Mouse (Mus musculus) kidney, postnatal 14 days (tissue): ENCODE data around the gene Plekha4.

Source experiments
- DNase-seq: peaks from one replicate; pipeline ENCODE4 v3.0.0; 2022; ENCODE audit warnings: mixed read lengths

Gene Plekha4

GRCm38 (mm10) chr7:45573954-45574353 lies 47.8 kb downstream of the Plekha4 start:
- no peak for DNase-seq

- peak; percentile 80 for DNase-seq
These were observed 48.6 kb downstream of the Plekha4 start for GRCm38 (mm10) chr7:45574472-45575379.

- no peak for DNase-seq
These were observed 59.8 kb downstream of the Plekha4 start for GRCm38 (mm10) chr7:45585923-45586322.

DNA sequence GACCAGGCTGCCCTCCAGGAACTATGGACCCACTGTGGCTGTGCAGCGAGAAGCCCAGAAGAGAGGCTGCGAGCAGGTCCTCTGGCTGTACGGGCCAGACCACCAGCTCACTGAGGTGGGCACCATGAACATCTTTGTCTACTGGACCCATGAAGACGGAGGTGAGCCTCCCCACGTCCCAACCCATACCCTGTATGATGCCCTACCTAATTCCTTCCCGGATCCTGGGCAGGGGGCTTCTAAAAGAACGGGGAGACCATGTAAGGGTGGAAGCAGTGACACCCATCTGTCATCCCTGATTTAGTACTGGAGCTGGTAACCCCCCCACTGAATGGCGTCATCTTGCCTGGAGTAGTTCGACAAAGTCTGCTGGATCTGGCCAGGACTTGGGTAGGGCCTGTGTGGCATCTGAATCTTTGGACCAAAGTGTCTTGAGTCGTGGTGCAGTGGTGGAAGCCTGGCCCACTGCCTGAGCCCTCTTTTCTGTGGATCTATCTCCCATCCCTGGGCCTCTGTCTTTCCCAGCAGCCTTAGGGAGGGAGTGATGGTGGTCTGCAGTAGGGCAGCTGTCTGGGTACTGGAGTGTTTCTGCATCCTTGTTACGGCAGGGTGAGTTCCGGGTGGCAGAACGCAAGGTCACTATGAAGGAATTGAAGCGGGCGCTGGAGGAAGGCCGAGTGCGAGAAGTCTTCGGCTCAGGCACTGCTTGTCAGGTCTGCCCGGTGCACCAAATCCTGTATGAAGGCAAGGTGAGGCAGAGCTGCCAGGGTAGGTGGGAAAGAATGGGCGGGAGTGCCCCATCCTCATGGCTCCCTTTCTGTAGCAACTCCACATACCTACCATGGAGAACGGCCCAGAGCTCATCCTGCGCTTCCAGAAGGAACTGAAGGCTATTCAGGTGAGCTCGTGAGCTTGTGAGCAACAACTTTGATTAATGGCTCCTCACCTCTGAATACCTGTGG lies 61.8 kb downstream of the Plekha4 start:
- DNase-seq: no peak

GRCm38 (mm10) chr7:45589173-45589572 lies 63.0 kb downstream of the Plekha4 start:
- DNase-seq: peak; percentile 96

- DNase-seq: no peak
These were observed 63.8 kb downstream of the Plekha4 start for GRCm38 (mm10) chr7:45589898-45590297.

DNA sequence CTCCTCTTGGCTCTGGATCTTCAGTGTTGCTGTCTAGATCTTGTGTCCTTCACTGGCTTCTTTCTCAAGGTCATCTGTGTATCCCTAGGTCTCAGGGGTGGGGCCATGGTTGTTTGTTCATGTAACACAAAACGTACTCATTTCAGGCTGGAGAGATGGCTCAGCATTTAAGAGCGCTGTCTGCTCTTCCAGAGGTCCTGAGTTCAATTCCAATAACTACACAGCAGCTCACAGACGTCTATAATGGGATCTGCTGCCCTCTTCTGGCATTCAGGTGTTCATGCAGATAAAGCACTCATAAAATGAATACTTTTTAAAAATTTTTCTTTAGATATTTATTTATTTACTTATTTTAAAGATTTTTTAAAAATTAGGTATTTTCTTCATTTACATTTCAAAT lies 64.7 kb downstream of the Plekha4 start:
- no peak for DNase-seq

GRCm38 (mm10) chr7:45591880-45592279 lies 65.8 kb downstream of the Plekha4 start:
- DNase-seq: no peak

- DNase-seq: peak; percentile 80
These were observed 67.1 kb downstream of the Plekha4 start for GRCm38 (mm10) chr7:45593118-45593815.

GRCm38 (mm10) chr7:45595176-45595575 lies 69.0 kb downstream of the Plekha4 start:
- DNase-seq: no peak

DNA sequence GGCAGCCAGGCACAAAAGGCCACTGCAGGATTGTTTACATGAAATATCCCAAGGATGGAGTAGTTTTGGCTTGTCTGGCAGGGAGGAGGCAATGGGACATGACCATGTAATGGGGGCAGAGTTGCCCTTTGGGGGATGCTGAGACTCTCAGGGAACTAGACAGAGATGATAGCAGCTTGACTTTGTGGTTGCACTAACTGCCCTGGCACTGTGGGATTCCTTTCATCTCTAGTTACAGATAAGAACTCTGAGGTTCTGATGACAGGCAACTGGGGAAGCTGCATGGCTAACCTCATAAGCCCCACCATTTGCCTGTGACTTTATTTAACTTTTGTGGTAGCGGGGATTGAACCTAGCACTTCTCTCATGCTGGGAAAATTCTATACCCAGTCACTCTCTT lies 70.0 kb downstream of the Plekha4 start:
- no peak for DNase-seq

- DNase-seq: no peak
These were observed 70.9 kb downstream of the Plekha4 start for GRCm38 (mm10) chr7:45597013-45597412.

DNA sequence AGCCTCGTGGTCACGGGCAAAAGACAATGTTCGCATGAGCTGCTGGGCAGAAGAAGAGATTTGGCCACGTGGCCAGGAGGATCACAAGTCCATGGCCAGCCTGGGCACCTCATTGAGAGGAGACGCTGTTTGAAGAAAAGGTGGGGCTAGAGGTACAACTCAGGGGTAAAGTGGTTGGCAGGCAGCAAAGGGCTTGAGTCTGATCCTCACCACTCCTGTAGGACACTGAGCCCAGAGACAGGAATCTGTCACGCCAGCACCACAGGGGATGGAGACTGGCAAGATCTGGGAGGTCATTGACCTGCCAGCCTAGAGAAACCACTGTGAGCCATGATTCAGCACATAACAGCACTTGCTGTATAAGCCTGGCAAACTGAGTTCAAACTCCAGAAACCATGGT lies 71.4 kb downstream of the Plekha4 start:
- no peak for DNase-seq

- no peak for DNase-seq
These were observed 73.1 kb downstream of the Plekha4 start for GRCm38 (mm10) chr7:45598960-45599879.
